Mouse (Mus musculus): Measurements from ENCODE around the gene Dip2b. TPM values are rescaled to one million over a fixed set of nuclear protein-coding genes. Genes with fewer than 3 reads are reported as not detected.

The Dip2b gene
- 16.3 and 18.6 TPM in 2 replicates for polyA plus RNA-seq (2016; fragmentation: Nextera tagmentation; extraction: Ambion mirVana)

DNA sequence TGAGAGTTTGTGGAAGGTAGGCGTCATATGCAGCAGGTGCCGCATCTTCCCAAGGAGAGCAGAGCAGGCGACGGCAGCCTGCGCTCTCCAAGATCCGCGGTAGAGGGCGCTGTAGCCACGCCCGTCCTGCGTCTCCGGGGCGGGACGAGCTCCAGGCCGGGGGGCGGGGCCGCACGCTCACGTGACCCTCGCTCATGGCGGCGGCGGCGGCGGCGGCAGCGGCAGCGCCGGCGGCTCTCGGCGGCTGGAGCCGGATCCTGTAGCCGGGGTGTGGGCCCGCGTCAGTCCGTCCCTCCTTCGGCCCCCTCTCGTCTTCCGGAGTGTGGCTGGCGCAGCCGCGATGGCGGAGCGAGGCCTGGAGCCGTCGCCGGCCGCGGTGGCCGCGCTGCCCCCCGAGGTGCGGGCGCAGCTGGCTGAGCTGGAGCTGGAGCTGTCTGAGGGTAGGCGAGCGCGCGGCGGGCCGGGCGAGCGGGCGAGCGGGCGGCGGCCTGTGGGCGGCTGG lies at the start of gene Dip2b:
Gene Dip2b (plus strand): TSS at position 195 of the 502 bp plus-strand sequence.
- H3K4me1 ChIP-seq (replicated peaks): peaks cover 26% of the 10 kb centered on the region
- no peaks in the 10 kb centered on the region for H3K36me3 ChIP-seq
- H3K27ac ChIP-seq (ENCODE audit: poor library complexity, severe bottlenecking): peak within 1 kb of the TSS; percentile 97
- H3K4me2 ChIP-seq: peak within 1 kb of the TSS; percentile 79
- H3K9ac ChIP-seq: peak within 1 kb of the TSS; percentile 98
- no peaks in the 10 kb centered on the region for H3K27me3 ChIP-seq (replicated peaks)
- peak; percentile 94 for ATAC-seq (ENCODE audit: insufficient number of reproducible peaks, low FRiP score)
- H3K9me3 ChIP-seq (replicated peaks): no peaks in the 10 kb centered on the region
- peak within 1 kb of the TSS; percentile 94 for H3K4me3 ChIP-seq
- WGBS: under 1% methylated on average over 63 of the region's 68 CpGs

DNA sequence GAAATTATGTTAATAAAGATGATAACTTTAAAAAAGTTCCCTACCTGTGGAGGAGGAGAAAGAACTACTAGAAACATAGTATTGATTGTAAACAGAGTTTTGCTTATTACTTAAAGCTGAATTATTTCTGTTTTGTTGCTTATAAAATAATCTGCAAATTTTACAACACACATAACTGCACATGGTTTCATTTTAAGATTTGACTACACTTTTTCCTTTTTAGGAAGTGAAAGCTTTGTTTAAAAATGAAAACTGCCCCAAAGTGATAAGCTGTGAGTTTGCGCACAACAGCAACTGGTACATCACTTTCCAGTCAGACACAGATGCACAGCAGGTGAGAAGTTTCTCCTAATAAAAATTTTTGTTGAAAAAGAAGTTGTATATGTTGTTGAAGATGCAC lies 45.4 kb upstream of the Dip2b start:
- WGBS: 95% methylated on average over 1 of the region's 1 CpGs
- peaks cover 56% of the 10 kb centered on the region for H3K36me3 ChIP-seq

DNA sequence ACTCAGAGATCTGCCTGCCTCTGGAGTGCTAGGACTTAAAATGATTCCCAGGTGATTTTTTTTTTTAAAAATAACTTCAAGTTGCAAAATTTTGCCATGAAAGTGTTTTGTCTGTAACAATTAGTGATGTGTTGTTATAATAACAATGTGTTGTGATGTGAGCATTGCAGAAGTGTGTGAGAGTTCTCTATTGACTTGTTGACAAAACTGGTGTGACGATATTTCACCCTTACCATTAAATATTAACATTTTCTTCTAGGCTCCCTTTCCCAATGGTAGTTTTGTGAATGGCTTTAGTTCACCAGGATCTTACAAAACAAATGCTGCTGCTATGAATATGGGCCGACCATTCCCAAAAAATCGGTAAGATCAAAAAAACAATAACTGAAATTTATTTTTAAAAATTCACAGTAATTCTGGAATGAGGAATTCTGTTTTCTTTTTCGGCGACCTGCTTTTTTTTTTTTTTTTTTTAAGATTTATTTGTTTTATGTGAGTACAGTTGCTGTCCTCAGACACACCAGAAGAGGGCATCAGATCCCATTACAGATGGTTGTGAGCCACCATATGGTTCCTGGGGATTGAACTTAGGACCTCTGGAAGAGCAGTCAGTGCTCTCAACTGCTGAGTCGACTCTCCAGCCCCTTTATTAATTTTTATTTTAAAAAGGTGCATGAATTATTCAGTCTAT lies 41.2 kb upstream of the Dip2b start:
- Histone ChIP-seq H3K9me3 (replicated peaks) (no peaks in the 10 kb centered on the region), H3K4me3 (no peak overlapping the region), H3K4me1 (replicated peaks) (no peaks in the 10 kb centered on the region), H3K27me3 (replicated peaks) (no peaks in the 10 kb centered on the region), H3K36me3 (peaks cover 52% of the 10 kb centered on the region), H3K9ac (no peak overlapping the region), H3K27ac (ENCODE audit: poor library complexity, severe bottlenecking) (no peak overlapping the region), H3K4me2 (no peak overlapping the region)
- no peak for ATAC-seq (ENCODE audit: insufficient number of reproducible peaks, low FRiP score)
- 95% methylated on average over 6 of the region's 6 CpGs for WGBS

More for the DNA sequence above, 45.4 kb upstream of the Dip2b start:
- no peak overlapping the region for H3K4me3 ChIP-seq
- no peak overlapping the region for H3K9ac ChIP-seq
- H3K4me2 ChIP-seq: no peak overlapping the region
- no peaks in the 10 kb centered on the region for H3K4me1 ChIP-seq (replicated peaks)
- no peaks in the 10 kb centered on the region for H3K27me3 ChIP-seq (replicated peaks)
- no peaks in the 10 kb centered on the region for H3K9me3 ChIP-seq (replicated peaks)
- no peak overlapping the region for H3K27ac ChIP-seq (ENCODE audit: poor library complexity, severe bottlenecking)
- no peak for ATAC-seq (ENCODE audit: insufficient number of reproducible peaks, low FRiP score)

GRCm38 (mm10) chr15:99999390-99999789 lies 39.1 kb upstream of the Dip2b start:
- H3K4me2 ChIP-seq: no peak overlapping the region
- 98% methylated on average over 1 of the region's 1 CpGs for WGBS
- no peak overlapping the region for H3K27ac ChIP-seq (ENCODE audit: poor library complexity, severe bottlenecking)
- H3K9ac ChIP-seq: no peak overlapping the region
- H3K36me3 ChIP-seq: peaks cover 59% of the 10 kb centered on the region
- ATAC-seq (ENCODE audit: insufficient number of reproducible peaks, low FRiP score): no peak
- no peaks in the 10 kb centered on the region for H3K9me3 ChIP-seq (replicated peaks)
- no peaks in the 10 kb centered on the region for H3K4me1 ChIP-seq (replicated peaks)
- no peaks in the 10 kb centered on the region for H3K27me3 ChIP-seq (replicated peaks)
- H3K4me3 ChIP-seq: no peak overlapping the region

- Histone ChIP-seq H3K9ac (no peak overlapping the region), H3K27me3 (replicated peaks) (no peaks in the 10 kb centered on the region), H3K27ac (ENCODE audit: poor library complexity, severe bottlenecking) (no peak overlapping the region), H3K4me2 (no peak overlapping the region), H3K4me3 (no peak overlapping the region), H3K36me3 (peaks cover 74% of the 10 kb centered on the region), H3K9me3 (replicated peaks) (no peaks in the 10 kb centered on the region), H3K4me1 (replicated peaks) (peaks cover 8% of the 10 kb centered on the region; the same call in 1 of the 2 replicates)
- 87% methylated on average over 7 of the region's 7 CpGs for WGBS
- ATAC-seq (ENCODE audit: insufficient number of reproducible peaks, low FRiP score): no peak
Measured at GRCm38 (mm10) chr15:100004677-100005273, 33.7 kb upstream of the Dip2b start.

DNA sequence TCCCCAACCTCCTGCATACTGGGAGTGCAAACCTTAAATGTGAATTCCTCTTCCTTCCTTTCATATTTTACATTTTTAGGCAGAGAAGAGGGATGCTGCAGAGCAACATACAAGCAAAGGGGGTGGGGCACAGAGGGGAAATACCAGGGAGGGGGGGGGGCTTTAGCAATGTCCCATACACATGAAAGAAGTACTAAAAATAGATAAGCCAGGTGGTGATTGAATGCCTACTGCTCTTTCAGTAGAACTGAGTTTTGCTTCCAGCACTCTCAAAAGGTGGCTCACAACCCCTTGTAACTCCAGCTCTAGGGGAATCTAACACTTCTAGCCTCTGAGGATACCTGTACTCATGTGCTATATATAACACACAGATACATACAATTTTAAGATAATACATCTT lies 32.3 kb upstream of the Dip2b start:
- Histone ChIP-seq H3K9me3 (replicated peaks) (no peaks in the 10 kb centered on the region), H3K4me2 (no peak overlapping the region), H3K4me3 (no peak overlapping the region), H3K4me1 (replicated peaks) (peaks cover 8% of the 10 kb centered on the region; the same call in 1 of the 2 replicates), H3K9ac (no peak overlapping the region), H3K36me3 (peaks cover 80% of the 10 kb centered on the region), H3K27me3 (replicated peaks) (no peaks in the 10 kb centered on the region), H3K27ac (ENCODE audit: poor library complexity, severe bottlenecking) (peak overlapping the region; percentile 48; the same call in 1 of the 2 replicates)
- no peak for ATAC-seq (ENCODE audit: insufficient number of reproducible peaks, low FRiP score)

GRCm38 (mm10) chr15:100018280-100018899 lies 20.1 kb upstream of the Dip2b start:
- 78% methylated on average over 6 of the region's 6 CpGs for WGBS
- Histone ChIP-seq H3K4me3 (no peak overlapping the region), H3K4me2 (no peak overlapping the region), H3K9ac (no peak overlapping the region), H3K4me1 (replicated peaks) (peaks cover 9% of the 10 kb centered on the region; the same call in 1 of the 2 replicates), H3K27ac (ENCODE audit: poor library complexity, severe bottlenecking) (no peak overlapping the region), H3K9me3 (replicated peaks) (no peaks in the 10 kb centered on the region), H3K36me3 (peaks cover 13% of the 10 kb centered on the region), H3K27me3 (replicated peaks) (no peaks in the 10 kb centered on the region)
- no peak for ATAC-seq (ENCODE audit: insufficient number of reproducible peaks, low FRiP score)

DNA sequence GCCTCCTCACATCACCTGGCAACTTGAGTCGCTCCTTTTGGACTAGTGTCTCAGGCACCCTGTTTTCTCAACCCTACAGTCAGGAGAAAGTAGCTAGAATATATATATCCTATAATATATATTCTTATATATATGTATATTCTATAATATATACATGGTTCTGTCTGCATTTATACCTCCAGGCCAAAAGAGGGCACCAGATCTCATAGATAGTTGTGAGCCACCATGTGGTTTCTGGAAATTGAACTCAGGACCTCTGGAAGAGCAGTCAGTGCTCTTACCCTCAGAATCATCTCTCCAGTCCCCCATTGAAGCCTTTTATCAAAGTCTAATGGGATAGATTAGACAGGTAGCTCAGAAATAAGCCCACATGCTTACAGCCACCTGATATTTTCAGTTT lies 17.3 kb upstream of the Dip2b start:
- peaks cover 9% of the 10 kb centered on the region; the same call in 1 of the 2 replicates for H3K4me1 ChIP-seq (replicated peaks)
- peaks cover 7% of the 10 kb centered on the region; the same call in 1 of the 2 replicates for H3K36me3 ChIP-seq
- no peak overlapping the region for H3K4me3 ChIP-seq
- no peak overlapping the region for H3K9ac ChIP-seq
- H3K9me3 ChIP-seq (replicated peaks): no peaks in the 10 kb centered on the region
- WGBS: 92% methylated on average over 1 of the region's 1 CpGs
- H3K27ac ChIP-seq (ENCODE audit: poor library complexity, severe bottlenecking): no peak overlapping the region
- no peak overlapping the region for H3K4me2 ChIP-seq
- ATAC-seq (ENCODE audit: insufficient number of reproducible peaks, low FRiP score): no peak
- no peaks in the 10 kb centered on the region for H3K27me3 ChIP-seq (replicated peaks)

GRCm38 (mm10) chr15:100022923-100023322 lies 15.5 kb upstream of the Dip2b start:
- WGBS: 21% methylated on average over 5 of the region's 5 CpGs
- H3K27ac ChIP-seq (ENCODE audit: poor library complexity, severe bottlenecking): no peak overlapping the region
- H3K36me3 ChIP-seq: no peaks in the 10 kb centered on the region
- H3K4me2 ChIP-seq: no peak overlapping the region
- no peak for ATAC-seq (ENCODE audit: insufficient number of reproducible peaks, low FRiP score)
- H3K4me1 ChIP-seq (replicated peaks): peaks cover 9% of the 10 kb centered on the region; the same call in 1 of the 2 replicates
- no peak overlapping the region for H3K4me3 ChIP-seq
- H3K9ac ChIP-seq: no peak overlapping the region
- H3K9me3 ChIP-seq (replicated peaks): 0 out of 2 replicates have a peak, but pooled peaks cover 2% of the 10 kb centered on the region
- H3K27me3 ChIP-seq (replicated peaks): no peaks in the 10 kb centered on the region

GRCm38 (mm10) chr15:100025076-100025834 lies 13.2 kb upstream of the Dip2b start:
- Histone ChIP-seq H3K27ac (ENCODE audit: poor library complexity, severe bottlenecking) (no peak overlapping the region), H3K36me3 (no peaks in the 10 kb centered on the region), H3K27me3 (replicated peaks) (no peaks in the 10 kb centered on the region), H3K4me2 (no peak overlapping the region), H3K4me3 (no peak overlapping the region), H3K9me3 (replicated peaks) (0 out of 2 replicates have a peak, but pooled peaks cover 2% of the 10 kb centered on the region), H3K4me1 (replicated peaks) (0 out of 2 replicates have a peak, but pooled peaks cover 4% of the 10 kb centered on the region), H3K9ac (no peak overlapping the region)
- 76% methylated on average over 11 of the region's 11 CpGs for WGBS
- ATAC-seq (ENCODE audit: insufficient number of reproducible peaks, low FRiP score): no peak
